Mouse (Mus musculus) induced T-regulatory cell, adult 2 months (primary cell): ENCODE data around the gene Fam166b.
A peak's percentile ranks its signal among the peaks of the same experiment; 100 is the strongest.

Source experiments
- DNase-seq: peaks from one replicate; pipeline ENCODE4 v3.0.0-alpha.2; 2012; ENCODE audit warnings: low read depth

The Fam166b gene

DNA sequence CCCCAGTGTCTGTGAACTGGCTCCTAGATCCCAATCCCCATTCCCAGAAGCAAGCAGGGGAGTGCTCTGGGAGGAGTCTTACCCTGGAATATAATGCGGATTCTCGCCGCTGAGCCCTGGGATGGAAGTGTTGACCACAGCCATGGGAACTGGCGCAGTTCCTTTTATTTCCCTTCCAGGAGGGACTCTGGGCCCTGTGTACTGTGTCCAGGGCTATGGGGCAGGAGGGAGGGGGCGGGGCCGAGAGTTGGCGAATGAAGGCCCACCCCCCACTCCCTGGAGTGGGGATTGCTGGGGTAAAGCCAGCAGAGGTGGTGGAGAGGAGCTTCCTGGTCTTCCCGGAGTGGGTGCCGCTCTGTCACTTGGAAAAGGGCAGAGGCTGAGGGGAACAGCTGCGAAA lies at the start of gene Fam166b:
Gene Fam166b (minus strand): TSS at position 189 of the 400 bp plus-strand sequence.
- no peak for DNase-seq

DNA sequence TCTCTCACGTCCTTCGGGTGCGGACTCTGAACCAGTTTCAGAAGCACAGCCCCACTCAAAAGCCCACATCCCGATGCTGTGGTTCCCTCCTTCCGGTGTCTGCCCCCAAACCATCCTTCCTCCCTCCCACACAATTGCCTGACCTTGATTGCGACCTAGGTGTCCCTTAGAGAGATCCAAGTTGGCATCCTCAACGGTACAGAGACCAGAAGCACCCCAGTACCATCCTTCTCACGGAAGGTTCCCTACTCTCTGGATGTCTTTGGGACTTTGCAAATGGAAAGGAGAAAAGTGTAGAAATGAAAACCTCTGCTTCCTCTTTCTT lies 49.6 kb upstream of the Fam166b start:
- no peak for DNase-seq

DNA sequence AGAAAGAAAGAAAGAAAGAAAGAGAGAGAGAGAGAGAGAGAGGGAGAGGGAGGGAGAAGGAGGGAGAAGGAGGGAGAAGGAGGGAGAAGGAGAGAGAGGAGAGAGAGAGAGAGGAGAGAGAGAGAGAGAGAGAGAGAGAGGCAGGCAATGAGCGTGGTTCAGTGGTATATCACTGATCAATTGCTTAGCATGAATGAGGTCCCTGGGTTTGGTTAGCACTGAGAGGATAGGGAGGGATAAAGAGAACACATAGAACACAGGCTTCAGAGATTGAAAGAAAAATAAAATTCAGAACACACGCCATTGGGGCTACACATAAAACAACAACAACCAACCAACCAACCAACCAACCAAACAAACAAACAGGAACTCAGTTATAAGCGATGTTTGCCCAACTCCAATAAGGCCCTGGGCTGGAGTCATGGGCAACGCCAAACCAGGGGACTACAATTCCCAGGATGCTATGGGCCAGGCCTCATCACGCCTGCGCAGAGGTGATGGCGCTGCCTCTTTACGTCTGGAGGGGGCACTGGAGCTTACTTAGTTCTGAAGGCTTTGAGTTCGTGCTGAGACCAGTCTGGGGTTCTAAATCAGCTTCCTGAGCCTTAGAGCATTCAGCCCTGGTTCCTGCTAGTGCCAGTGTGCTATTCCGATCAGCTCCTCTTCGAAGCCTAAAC lies 49.1 kb upstream of the Fam166b start:
- DNase-seq = peak; percentile 96

DNA sequence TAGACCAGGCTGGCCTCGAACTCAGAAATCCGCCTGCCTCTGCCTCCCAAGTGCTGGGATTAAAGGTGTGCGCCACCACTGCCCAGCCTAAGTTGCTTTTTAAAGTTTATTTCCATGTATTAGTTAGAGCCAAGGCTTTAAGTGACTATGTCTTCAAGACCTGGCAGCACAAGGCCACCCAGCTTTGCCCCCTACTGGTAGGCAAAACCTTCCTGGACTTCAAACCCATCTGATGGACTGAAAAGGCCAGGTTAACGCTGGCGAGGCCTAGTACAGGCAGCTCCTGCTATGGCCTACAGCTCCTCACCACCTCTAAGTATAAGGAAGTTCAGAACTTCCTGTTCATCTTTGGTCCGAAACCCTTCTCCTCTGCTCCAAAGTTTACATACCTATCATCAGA lies 47.7 kb upstream of the Fam166b start:
- DNase-seq = peak; percentile 63

DNA sequence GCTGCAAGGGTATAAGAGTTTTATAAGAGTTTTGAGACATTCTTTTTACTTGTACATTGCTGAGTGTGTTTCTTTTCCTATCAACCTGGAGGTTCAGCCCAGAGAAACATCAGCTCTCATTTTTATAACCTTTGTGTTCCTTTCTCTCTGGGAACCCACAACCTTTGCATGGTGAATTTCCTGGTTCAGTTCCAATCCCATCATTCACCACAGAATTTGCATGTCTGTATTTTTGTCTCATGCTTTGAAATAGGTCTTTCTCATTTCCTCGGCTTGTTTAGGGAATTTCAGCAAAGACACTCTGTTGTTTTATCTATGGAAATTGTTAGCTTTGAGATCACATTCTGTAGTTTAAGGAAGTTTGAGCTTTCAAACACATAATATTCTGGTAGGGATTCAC lies 44.7 kb upstream of the Fam166b start:
- DNase-seq = peak; percentile 34

DNA sequence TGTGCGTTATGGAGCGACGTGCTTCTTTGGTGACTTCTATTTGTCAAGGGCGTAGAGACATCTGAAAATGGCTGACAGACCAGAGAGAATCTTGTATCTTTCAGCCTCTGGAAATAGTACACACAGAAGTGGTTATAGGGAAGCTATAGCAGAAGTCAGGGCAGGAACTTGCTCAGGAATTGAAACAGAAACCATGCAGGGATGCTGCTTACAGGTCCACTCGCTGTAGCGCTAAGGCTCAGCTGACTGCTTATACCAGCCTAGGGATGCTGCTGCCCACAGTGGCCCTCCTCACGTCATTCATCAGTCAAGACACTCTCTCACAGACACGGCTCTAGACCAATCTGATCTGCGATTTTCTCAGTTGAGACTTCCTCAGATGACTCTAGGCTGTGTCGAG lies 41.4 kb upstream of the Fam166b start:
- DNase-seq = no peak

DNA sequence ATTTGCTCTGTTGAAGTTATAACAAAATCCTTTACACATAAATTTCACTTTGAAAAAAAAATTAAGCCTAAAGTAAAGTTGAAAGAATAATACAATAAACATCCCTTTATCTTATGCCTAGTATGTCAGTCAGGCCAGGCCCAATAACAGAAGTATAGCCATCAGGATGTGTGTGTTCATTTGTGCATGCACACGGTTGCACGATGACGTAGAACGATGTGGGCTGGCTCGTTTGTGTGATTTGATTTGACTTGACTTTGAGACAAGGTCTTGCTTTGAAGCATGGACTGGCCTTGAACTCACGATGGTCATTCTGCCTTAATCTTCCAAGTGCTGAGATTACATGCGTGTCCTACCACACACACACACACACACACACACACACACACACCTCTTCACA lies 37.9 kb upstream of the Fam166b start:
- DNase-seq = no peak

DNA sequence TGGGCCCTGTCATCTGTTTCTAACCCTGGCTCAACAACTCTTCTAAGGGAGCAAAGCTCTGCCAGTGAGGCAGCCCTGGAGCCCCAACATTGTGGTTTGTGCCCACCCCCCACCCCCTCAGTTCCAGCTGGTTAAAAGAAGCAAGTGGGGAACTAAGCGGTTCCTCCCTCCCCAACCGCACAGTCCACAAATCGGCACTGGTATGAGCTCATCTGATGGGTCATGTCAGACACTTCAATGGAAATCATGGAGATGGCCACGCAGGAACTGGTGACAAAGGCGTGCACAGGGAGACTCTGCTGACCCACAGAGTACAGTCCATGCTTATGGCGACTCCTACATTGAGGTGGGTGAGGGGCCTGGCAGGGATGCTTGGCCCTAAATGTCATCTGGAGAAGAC lies 37.0 kb upstream of the Fam166b start:
- DNase-seq = no peak

DNA sequence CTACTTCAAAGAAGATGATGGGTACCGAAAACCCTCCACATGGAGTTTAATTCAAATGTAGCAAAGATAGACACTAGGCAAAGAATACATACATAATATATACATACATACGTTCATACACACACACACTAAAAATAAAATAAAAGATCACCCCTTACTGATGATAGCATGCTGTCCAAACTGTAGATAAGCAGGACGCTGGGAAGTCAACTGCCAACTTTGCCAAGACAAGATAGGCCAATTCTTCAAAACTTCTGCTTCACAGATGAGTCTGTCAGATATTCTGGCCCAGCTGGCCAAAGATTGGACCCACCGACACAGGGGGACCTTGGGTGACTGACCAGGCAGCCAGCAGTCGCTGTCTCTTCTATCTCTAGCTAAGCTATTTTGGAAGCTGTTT lies 34.2 kb upstream of the Fam166b start:
- DNase-seq = no peak

DNA sequence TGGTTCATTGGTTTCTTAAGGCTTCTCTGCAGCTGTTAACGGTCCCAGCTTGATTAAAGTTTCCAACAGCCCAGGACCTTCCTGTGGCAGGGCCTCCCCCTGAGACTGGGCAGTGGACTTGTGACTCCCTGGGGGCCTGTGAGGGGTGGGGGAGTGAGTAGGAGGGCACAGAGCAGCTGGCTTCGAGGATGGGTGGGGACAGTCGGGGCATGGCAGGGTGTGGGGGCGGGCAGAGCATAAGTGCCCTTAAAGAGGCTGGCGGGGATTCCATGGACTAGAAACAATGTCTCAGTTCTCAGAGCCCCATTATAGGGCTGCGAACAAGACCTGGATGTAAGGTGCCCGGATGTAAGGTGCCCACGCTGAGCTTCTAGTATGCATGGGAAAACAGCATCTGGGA lies 28.2 kb upstream of the Fam166b start:
- peak; percentile 62 for DNase-seq

DNA sequence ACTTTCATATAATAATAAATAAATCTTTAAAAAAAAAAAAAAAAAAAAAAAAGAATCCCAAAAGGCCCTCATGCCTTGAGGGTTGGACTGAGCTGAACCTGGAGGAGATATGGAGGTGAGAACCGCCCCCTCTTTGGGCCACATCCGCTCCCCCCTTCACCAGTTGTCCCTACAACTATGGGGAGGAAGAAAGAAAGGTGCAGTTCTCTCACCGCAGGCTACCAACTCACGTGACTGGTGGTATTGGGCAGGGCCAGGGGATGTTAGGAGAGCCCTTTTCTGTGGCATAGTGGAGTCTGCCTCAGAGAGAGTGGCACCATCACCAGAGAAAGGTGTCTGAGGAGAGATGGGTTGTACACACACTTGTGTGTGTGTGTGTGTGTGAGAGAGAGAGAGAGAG lies 27.5 kb upstream of the Fam166b start:
- DNase-seq = peak; percentile 86

DNA sequence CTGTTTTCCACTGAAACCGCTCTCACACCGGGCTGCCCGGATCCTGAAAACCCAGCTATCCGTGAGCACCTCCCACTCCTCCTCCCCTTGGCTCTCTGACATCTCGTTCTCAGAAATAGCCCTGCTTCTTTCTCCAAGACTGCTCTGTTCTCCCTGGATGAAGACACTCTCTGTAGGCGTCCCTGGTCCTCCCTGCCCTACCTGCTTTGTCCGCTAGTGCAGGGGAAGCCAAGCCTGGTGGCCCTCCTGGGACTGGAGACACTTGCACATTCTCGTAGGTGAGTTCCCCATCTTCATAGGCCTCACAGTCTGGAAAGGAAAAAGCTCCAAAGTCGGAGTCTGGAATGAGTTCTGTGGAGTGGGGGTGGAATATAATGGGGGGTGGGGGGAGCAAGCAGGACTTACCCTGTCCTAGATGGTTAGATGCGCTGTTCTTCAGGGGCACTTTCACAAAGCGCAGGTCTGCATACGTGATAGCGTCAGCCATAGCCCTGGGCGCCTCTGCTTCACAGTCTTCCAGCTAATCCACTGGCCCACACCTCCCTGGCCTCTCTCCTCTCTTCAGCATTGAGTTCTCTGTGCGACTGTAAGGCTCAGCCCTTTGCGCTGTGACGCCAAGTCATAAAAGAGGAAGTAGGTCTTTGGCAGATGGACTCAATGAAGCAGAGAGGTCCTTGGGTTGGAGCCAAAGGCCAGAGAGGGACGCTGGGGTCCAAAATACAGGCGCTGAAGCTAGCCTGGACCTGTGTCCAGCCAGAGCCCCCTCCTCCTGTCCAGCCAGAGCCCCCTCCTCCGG lies 25.3 kb upstream of the Fam166b start, which contains the start of gene Cd72:
Gene Cd72 (minus strand): TSS at position 588 of the 796 bp plus-strand sequence.
- peak; percentile 54 for DNase-seq

DNA sequence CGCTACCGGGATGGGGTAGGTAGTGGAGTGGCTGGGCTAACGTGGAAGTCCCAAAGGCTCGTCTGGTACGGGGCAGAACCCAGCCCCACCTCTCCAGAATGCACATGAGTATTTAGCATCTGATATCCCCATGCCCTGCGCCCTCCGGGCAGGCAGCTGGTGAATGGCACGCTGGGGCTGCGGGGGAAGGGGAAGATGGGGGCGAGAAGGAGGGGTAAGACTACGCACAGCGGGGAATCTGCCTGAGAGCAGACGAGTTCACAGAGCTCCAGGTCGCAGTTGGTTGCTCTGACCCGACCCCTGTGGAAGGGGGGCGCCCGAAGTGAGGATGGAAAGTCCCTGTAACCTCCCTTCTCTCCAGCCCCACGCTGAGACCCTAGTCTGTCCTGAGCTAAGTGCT lies 24.5 kb upstream of the Fam166b start:
- peak; percentile 39 for DNase-seq

DNA sequence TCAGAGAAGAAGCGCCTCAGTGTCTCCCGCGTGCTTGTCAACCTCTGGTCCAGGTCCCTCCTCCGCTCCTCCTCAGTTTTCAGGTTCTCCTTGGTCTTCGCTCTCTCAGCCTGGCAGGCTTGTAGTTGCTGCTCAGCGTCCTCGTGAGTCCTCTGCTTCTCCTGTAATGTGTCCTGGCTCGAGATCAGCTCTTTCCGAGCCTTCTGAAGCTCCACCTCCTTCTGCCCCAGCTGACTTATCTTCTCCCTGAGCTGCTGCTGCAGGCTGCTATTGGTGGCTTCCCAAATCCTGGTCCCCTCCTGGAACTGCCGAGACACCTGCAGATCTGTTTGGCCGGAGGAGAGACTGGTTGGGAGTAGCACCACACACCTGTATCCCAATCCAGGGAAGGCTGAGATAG lies 23.4 kb upstream of the Fam166b start:
- DNase-seq = no peak

DNA sequence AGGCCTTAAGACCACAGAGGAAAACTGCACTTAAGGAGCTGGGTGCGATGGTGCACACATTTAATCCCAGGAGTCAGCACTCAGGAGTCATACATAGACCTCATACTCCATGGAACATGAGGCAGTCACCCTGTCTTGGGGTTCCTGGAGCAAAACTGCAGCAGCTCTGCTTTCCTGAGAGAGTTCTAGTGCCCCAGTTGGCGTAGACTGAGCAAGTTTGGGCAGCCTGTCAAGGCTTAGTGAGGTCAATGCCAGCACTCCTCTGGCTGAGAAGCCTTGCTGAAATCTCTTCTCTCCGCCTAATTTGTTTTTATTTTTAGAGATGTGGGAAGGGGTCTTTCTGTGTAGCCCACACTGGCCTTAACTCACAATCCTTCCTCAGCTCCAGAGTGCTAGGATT lies 19.6 kb upstream of the Fam166b start:
- DNase-seq = no peak

DNA sequence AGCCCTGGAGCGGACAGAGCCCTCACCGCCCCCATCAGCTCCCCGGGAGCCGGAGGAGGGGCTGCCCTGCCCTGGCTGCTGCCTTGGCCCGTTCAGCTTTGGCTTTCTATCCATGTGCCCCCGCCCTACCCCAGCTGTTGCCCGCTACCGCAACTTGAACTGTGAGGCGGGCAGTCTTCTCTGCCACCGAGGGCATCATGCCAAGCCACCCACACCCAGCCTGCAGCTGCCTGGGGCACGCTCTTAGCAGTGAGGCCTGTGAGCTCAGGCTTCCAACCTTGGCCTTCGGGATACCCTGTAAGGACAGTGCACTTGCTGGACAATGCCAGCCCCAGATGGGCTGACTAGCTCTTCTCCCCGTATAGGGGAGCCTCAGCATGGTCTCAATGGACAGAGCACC lies 18.3 kb upstream of the Fam166b start:
- DNase-seq = no peak

DNA sequence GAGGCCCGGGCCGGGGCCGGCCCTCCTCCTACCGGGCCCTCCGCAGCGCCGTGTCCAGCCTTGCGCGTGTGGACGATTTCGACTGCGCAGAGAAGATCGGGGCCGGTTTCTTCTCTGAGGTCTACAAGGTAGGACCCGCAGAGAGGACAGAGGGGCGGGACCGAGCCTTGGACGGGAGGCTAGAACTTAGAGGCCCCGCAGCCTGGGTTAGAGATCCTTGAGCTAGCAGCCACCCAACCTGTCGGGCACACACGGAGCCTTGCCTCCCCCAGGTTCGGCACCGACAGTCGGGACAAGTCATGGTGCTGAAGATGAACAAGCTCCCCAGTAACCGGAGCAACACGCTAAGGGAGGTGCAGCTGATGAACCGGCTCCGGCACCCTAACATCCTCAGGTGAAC lies 14.6 kb upstream of the Fam166b start:
- peak; percentile 54 for DNase-seq

DNA sequence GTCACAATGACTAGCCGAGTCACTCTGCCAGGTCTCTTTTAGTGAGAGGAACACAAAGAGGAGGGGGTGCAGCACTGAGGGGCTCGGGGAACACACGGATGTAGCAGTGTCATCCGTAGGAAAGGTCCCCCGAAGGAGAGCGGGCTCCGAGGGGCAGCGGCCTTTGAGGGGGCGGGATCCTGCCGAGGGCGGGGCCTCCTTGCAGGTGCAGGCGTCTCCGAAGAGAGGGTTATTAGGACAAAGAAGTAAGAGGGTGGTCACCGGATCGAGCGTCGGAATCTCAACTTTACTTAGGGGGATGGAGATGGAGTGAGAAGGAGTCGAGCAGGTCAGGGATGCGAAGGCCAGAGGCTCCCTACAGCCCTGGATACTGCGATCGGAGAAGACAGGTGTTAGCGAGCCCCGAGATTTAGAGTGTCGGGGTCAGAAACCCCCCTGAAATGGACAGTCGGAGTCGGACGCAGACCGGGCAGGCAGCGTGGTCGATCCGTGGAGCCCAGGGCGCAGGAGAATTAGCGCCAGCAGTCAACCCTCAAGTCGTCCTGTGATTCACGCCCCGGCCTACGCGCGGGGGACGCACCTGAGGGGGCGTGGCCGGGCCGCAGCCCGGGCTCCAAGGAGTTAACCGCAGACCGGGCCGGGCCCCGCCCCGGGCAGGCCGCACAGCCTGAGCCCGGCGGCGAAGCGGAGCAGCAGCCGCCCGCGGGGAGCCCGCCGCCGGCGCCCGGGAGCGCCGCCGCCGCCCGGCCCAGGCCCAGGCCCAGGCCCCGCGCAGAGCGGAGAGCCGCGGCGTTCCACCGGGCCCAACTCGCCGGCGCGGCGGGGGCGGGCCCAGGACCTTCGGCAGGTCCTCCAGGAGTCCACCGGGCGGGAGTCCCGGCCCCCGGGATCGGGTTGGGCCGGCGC lies 13.8 kb upstream of the Fam166b start:
- DNase-seq = peak; percentile 87

DNA sequence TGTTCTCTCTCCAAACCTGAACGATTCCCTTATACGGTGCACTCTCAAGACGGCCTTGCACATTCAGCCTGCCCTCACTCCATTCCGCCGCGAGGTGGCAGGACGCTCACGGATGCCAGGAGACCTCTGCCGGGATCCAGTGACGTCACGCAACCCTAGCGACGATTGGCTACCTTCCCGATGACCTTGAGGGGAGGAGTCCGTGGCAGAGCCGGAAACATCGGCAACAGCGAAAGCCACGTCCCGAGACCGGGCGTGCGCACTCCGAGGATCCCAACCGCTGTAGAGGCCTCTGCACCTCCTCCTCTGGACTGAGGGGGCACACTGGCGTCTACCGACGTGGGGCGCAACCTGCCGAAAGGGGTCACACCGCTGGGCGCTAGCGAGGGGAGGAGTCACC lies 13.1 kb upstream of the Fam166b start:
- peak; percentile 100 for DNase-seq

DNA sequence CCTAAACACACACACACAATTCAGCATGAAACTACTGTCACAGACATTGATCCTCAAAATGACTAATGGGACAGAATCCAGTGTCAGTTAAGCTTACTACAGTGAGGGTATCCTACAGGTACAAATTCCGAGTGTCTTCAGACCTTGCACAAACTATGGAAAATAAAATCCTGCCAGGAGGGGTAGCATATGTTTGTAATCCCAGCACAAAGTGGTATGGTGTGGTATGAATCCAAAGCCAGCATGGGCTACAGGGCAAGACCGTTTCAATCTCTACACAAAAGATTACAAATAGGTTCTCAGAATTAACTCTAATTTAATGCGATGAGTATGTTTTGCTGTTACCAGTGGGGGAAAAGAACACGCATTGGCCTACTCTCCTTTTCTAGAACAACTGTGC lies 12.7 kb upstream of the Fam166b start, which contains the start of gene Tesk1:
Gene Tesk1 (plus strand): TSS at position 301 of the 400 bp plus-strand sequence.
- no peak for DNase-seq

DNA sequence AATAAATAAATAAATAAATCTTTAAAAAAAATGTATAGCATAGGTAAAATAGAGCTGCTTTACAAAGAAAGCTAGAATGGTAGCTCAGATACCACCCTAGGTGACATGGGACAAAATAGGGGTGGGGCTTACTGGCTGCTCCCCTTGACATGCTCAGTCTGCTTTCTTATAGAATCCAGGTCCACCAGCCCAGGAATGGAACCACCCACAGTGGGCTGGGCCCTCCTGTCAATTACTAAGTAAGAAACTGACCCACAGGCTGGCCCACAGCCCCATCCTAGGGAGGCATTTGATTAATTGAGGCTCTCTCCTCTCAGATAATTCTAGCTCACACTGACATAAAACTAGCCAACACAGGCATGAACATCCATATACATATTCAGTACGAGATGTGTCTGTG lies 3.9 kb upstream of the Fam166b start:
- no peak for DNase-seq

DNA sequence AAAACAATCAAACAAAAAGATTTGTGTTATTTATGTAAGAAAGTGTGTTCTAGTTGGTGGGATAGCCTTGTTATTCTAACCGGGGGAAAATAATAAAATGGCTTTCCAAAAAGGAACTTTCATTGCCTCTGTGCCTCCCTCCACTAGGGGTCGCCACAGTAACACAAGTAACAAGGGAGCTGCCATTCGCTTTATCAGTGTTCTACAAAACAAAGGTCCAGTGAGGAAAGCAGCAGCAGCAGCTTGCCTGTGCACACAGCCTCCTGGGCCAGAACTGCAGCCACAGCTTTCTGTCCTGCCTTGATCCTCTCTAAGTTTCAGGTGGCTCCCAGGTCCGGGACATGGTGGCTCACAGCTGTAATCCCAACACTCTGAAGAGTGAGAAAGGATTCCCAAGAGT lies 2.8 kb upstream of the Fam166b start:
- peak; percentile 92 for DNase-seq
